Mouse (Mus musculus): ENCODE data around the gene Usp28. TPM values are rescaled to one million over a fixed set of nuclear protein-coding genes. Genes with fewer than 3 reads are reported as not detected.

The Usp28 gene
- polyA plus RNA-seq, 1 experiment from 2014 or later, result 29.8 TPM

GRCm38 (mm10) chr9:49034764-49035163 lies 49.6 kb downstream of the Usp28 start:
- H3K4me1 ChIP-seq (replicated peaks), result no peaks in the 10 kb centered on the region
- peaks cover 92% of the 10 kb centered on the region for H3K36me3 ChIP-seq
- no peak overlapping the region for H3K4me3 ChIP-seq
- no peak overlapping the region for H3K27ac ChIP-seq (replicated peaks)
- no peak for ATAC-seq (ENCODE audit: low read depth)
- WGBS, result 93% methylated on average over 4 of the region's 4 CpGs
- H3K9me3 ChIP-seq, result no peaks in the 10 kb centered on the region
- no peaks in the 10 kb centered on the region for H3K27me3 ChIP-seq
- no peak overlapping the region for H3K4me2 ChIP-seq
- no peak overlapping the region for H3K9ac ChIP-seq

DNA sequence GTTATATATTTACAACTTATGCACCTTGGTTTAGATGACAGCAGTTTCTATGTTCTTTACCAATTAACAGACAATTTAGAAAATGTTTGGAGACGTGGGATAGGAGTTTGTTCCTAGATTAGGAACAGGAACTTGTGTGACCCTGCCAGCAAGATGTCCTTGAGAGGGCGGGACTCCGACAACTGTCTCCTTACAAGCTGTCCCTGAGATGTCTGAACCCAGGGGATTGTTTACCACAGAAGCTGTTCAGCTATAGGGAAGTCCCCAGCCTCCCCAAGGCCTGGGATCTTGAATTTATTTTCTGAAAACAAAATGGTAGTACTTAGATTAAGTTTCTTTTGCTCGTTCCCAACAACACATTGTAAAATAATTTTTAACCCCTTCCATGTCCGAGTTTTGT lies 65.7 kb downstream of the Usp28 start:
- peaks cover 1% of the 10 kb centered on the region; the same call in 1 of the 2 replicates for H3K4me1 ChIP-seq (replicated peaks)
- no peak for ATAC-seq (ENCODE audit: low read depth)
- no peaks in the 10 kb centered on the region for H3K27me3 ChIP-seq
- WGBS, result 80% methylated on average over 5 of the region's 5 CpGs
- no peaks in the 10 kb centered on the region for H3K36me3 ChIP-seq
- no peak overlapping the region for H3K4me3 ChIP-seq
- no peaks in the 10 kb centered on the region for H3K9me3 ChIP-seq
- H3K4me2 ChIP-seq, result no peak overlapping the region
- no peak overlapping the region for H3K9ac ChIP-seq
- H3K27ac ChIP-seq (replicated peaks), result no peak overlapping the region

DNA sequence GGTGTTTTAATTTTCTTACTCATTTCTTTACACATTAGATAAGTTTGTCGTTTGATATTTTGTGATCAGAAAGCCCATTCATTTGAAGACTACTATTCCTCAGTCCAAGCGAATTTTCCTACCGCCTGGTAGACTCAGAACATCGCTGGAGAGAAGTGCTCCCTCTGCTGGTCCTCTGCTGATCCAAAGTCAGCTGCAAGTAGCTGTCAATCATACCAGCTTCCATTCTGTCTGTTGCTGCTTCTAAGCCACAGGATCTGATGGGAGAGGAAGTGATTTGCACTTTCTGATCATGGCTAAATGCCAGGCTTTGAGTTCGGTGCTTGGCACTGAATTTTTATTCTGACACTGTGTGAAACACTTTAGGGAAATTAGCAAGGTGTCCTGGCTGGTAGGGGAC lies 66.2 kb downstream of the Usp28 start:
- ATAC-seq (ENCODE audit: low read depth), result no peak
- peaks cover 6% of the 10 kb centered on the region for H3K4me1 ChIP-seq (replicated peaks)

GRCm38 (mm10) chr9:49054028-49054427 lies 68.9 kb downstream of the Usp28 start:
- no peak overlapping the region for H3K9ac ChIP-seq
- H3K27me3 ChIP-seq, result no peaks in the 10 kb centered on the region
- H3K4me3 ChIP-seq, result no peak overlapping the region
- H3K4me1 ChIP-seq (replicated peaks), result peaks cover 17% of the 10 kb centered on the region
- WGBS, result 77% methylated on average over 3 of the region's 3 CpGs
- no peaks in the 10 kb centered on the region for H3K9me3 ChIP-seq
- no peak overlapping the region for H3K4me2 ChIP-seq
- H3K36me3 ChIP-seq, result peaks cover 13% of the 10 kb centered on the region
- ATAC-seq (ENCODE audit: low read depth), result no peak
- no peak overlapping the region for H3K27ac ChIP-seq (replicated peaks)

More for the DNA sequence above, 66.2 kb downstream of the Usp28 start:
- H3K36me3 ChIP-seq, result no peaks in the 10 kb centered on the region
- 14% methylated on average over 5 of the region's 5 CpGs for WGBS
- no peaks in the 10 kb centered on the region for H3K27me3 ChIP-seq
- H3K9me3 ChIP-seq, result no peaks in the 10 kb centered on the region
- no peak overlapping the region for H3K27ac ChIP-seq (replicated peaks)
- no peak overlapping the region for H3K4me2 ChIP-seq
- H3K4me3 ChIP-seq, result no peak overlapping the region
- H3K9ac ChIP-seq, result no peak overlapping the region

- peaks cover 25% of the 10 kb centered on the region for H3K36me3 ChIP-seq
- no peaks in the 10 kb centered on the region for H3K9me3 ChIP-seq
- no peaks in the 10 kb centered on the region for H3K27me3 ChIP-seq
- H3K9ac ChIP-seq, result peak within 1 kb of the TSS; percentile 88
- peaks cover 17% of the 10 kb centered on the region for H3K4me1 ChIP-seq (replicated peaks)
- under 1% methylated on average over 53 of the region's 53 CpGs for WGBS
- peak within 1 kb of the TSS; percentile 56 for H3K27ac ChIP-seq (replicated peaks)
- H3K4me2 ChIP-seq, result peak within 1 kb of the TSS; percentile 73
- H3K4me3 ChIP-seq, result peak within 1 kb of the TSS; percentile 90
- ATAC-seq (ENCODE audit: low read depth), result peak; percentile 99
Observed at GRCm38 (mm10) chr9:49055333-49056205, 70.4 kb downstream of the Usp28 start, which contains the start of gene Zw10. Gene Zw10 (plus strand): TSS chr9:49055613.

DNA sequence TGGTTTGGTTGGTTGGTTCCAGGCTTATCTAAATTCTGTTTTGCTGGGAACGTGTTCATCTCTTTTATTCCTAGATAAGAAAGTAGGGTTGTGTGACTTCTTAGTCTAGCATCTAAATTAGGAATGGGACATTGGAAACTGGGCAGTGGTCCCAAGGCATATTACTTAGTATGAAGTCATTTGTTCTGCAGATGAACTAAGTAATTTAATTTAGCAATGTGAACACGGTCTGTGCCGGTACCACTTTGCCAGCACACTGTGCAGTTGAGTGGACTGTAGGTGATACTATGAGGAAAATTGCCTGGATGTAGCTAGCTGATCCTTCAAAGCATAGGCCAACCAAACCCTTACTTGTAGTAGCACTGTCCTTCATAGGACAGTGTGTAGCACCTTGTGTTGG lies 91.7 kb downstream of the Usp28 start:
- Histone ChIP-seq H3K4me1 (replicated peaks) (no peaks in the 10 kb centered on the region), H3K4me2 (no peak overlapping the region), H3K27me3 (no peaks in the 10 kb centered on the region), H3K9me3 (no peaks in the 10 kb centered on the region), H3K36me3 (peaks cover 76% of the 10 kb centered on the region), H3K27ac (replicated peaks) (no peak overlapping the region), H3K4me3 (no peak overlapping the region), H3K9ac (no peak overlapping the region)
- no peak for ATAC-seq (ENCODE audit: low read depth)
- WGBS, result 96% methylated on average over 3 of the region's 3 CpGs

- 53% methylated on average over 5 of the region's 5 CpGs for WGBS
- no peak for ATAC-seq (ENCODE audit: low read depth)
- Histone ChIP-seq H3K4me2 (no peak within 1 kb of the TSS), H3K4me1 (replicated peaks) (no peaks in the 10 kb centered on the region), H3K36me3 (peaks cover 37% of the 10 kb centered on the region), H3K27ac (replicated peaks) (no peak within 1 kb of the TSS), H3K9ac (no peak within 1 kb of the TSS), H3K4me3 (no peak within 1 kb of the TSS), H3K9me3 (no peaks in the 10 kb centered on the region), H3K27me3 (no peaks in the 10 kb centered on the region)
Observed at GRCm38 (mm10) chr9:49081107-49081506, 95.9 kb downstream of the Usp28 start, which contains the start of gene Tmprss5. Gene Tmprss5 (plus strand): TSS chr9:49081260.

DNA sequence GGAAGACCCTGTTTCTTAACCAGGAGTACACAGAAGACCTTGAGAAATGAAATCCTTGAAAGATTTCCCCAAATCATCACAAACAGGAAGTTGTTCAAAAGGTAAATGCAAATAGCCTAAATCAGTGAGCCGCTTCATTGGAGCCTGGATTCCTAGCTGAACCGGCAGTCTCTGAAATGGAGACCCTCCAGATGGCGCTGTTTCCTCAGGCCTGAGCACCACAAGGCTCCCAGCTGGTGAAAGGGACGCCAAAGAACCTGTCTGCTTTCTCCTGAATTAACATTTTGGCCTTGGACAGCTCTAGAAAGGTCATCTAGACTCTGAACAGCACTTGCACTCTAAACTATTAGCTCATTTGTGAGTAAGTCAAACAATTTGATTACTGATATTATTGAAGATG lies 96.4 kb downstream of the Usp28 start:
- Histone ChIP-seq H3K4me3 (no peak overlapping the region), H3K9me3 (no peaks in the 10 kb centered on the region), H3K9ac (no peak overlapping the region), H3K4me1 (replicated peaks) (no peaks in the 10 kb centered on the region), H3K36me3 (peaks cover 34% of the 10 kb centered on the region), H3K27ac (replicated peaks) (no peak overlapping the region), H3K4me2 (no peak overlapping the region), H3K27me3 (no peaks in the 10 kb centered on the region)
- WGBS, result 13% methylated on average over 4 of the region's 4 CpGs
- ATAC-seq (ENCODE audit: low read depth), result no peak

- no peak for ATAC-seq (ENCODE audit: low read depth)
- H3K9ac ChIP-seq, result no peak overlapping the region
- H3K4me1 ChIP-seq (replicated peaks), result peaks cover 8% of the 10 kb centered on the region; the same call in 1 of the 2 replicates
- no peaks in the 10 kb centered on the region for H3K36me3 ChIP-seq
- no peaks in the 10 kb centered on the region for H3K9me3 ChIP-seq
- H3K27me3 ChIP-seq, result no peaks in the 10 kb centered on the region
- 16% methylated on average over 11 of the region's 11 CpGs for WGBS
- H3K4me2 ChIP-seq, result no peak overlapping the region
- H3K4me3 ChIP-seq, result no peak overlapping the region
- no peak overlapping the region for H3K27ac ChIP-seq (replicated peaks)
Observed at GRCm38 (mm10) chr9:49087317-49087716, 102.1 kb downstream of the Usp28 start.

Other genes with a start within 250 kb of the Usp28 start
- 7.4 and 8.5 TPM in 2 replicates for gene Zbtb16, start 149.2 kb upstream of the Usp28 start, polyA plus RNA-seq (2015; fragmentation: Nextera tagmentation; extraction: Ambion mirVana)
- 6.5 and 9.9 TPM in 2 replicates for gene Htr3a, start 74.3 kb upstream of the Usp28 start, polyA plus RNA-seq (2015; fragmentation: Nextera tagmentation; extraction: Ambion mirVana)
- gene Htr3b, start 20.4 kb upstream of the Usp28 start, polyA plus RNA-seq (2015; fragmentation: Nextera tagmentation; extraction: Ambion mirVana), result 0.99 and 2.5 TPM in 2 replicates
- 24.3 and 28.6 TPM in 2 replicates for gene Zw10, start 70.2 kb downstream of the Usp28 start, polyA plus RNA-seq (2015; fragmentation: Nextera tagmentation; extraction: Ambion mirVana)
- gene Tmprss5, start 95.9 kb downstream of the Usp28 start, polyA plus RNA-seq (2015; fragmentation: Nextera tagmentation; extraction: Ambion mirVana), result 3.0 and 3.5 TPM in 2 replicates

Data from neural tube, embryonic 13.5 days (tissue).